Mouse (Mus musculus): ENCODE measurements around the gene Lrrfip1.

- no peak for TF ChIP-seq EP300 (optimal IDR thresholded peaks at IDR 0.05)
- TF ChIP-seq CTCF (IDR thresholded peaks at IDR 0.05; ENCODE audit: low read depth), result no peak
Observed at GRCm38 (mm10) chr1:91090456-91090855, 91.9 kb downstream of the Lrrfip1 start.

Measured in stomach, postnatal 0 days (tissue).